Mouse (Mus musculus): ENCODE measurements around the gene Sbds.

Gene Sbds

GRCm38 (mm10) chr5:130255017-130255720, at the start of gene Sbds, which contains the start of gene Tyw1:
Gene Sbds, minus strand, starts transcription at chr5:130255530.
Gene Tyw1, plus strand, starts transcription at chr5:130255619.
- peak; percentile 96 for DNase-seq (ENCODE audit: low spot score)

DNA sequence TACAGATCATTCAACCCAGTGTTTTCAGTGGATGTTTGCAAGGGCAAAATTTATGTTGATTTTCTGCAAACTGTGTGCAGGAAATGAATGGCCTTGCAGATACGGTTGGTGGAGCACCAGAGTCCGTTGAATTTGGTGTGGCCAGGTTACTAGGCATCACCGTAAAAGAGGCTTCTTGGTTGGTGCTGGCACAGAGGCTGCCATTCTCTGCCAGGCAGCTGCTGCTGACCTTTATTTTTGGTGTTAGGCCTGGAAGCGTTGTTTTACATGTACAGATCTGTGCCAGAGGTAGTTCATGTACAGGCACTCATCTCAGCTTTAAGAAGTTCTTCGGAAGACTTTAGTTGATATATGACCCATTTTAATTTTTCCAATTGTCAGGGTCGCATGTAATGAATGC, 48.3 kb upstream of the Sbds start:
- no peak for DNase-seq (ENCODE audit: low spot score)

DNA sequence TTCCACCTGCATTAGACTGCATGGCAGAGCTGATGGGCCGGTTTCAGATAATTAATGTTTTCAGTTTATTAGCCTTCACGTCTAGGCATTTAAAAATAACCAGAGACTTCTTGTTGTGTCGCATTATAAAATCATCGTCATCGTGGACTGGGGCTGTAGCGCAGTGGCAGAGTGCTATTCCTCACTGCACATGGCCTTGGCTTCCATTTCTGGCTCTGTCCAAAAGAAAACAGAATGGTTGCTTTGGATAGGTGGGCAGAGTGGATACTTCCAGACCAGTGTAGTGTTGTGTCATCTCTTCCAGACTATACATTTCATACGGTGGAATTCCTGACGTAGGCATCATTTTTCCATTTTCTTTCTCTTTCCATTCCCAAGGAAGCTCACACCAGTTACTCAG, 44.2 kb upstream of the Sbds start:
- DNase-seq (ENCODE audit: low spot score): no peak

- no peak for DNase-seq (ENCODE audit: low spot score)
Observed at GRCm38 (mm10) chr5:130298831-130299460, 43.6 kb upstream of the Sbds start.

GRCm38 (mm10) chr5:130296071-130296470, 40.7 kb upstream of the Sbds start:
- DNase-seq (ENCODE audit: low spot score): no peak

GRCm38 (mm10) chr5:130294598-130294997, 39.3 kb upstream of the Sbds start:
- no peak for DNase-seq (ENCODE audit: low spot score)

GRCm38 (mm10) chr5:130293941-130294340, 38.6 kb upstream of the Sbds start:
- no peak for DNase-seq (ENCODE audit: low spot score)

DNA sequence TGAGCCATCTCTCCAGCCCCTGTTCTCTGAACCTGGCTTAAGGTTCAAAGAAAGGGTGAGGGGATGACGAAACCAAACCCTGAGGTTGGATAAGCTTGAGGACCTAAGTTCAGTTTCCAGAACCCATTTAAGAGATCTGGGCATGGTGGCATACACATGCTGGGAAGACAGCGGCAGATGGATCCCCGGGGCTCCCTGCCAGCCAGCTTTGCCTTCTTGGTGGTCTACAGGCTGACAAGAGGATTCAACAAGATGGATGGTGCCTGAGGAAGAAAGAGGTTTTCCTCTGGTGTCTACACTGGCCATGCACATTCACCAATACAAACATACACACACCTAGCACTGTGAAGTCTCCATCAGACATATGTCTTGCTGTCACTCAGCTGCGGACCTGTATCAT, 37.6 kb upstream of the Sbds start:
- no peak for DNase-seq (ENCODE audit: low spot score)

- no peak for DNase-seq (ENCODE audit: low spot score)
Observed at GRCm38 (mm10) chr5:130290775-130291174, 35.4 kb upstream of the Sbds start.

DNA sequence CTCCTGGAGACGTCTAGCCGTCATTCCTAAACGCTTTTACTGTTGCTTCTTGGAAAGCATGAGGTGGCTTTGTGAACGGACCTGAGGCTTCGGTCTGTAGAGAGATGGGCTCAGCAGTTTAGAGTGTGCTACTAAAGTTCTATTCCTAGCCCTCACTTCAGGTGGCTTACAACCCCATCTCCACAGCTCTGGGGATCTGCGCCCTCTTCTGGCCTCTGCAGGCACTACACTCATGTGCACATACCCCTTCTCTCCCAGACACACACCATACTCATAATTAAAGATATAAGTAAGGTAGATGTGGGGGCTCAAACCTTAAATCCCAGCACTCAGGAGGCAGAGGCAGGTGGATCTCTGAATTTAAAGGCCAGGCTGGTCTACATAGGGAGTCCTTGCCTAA, 34.9 kb upstream of the Sbds start:
- no peak for DNase-seq (ENCODE audit: low spot score)

DNA sequence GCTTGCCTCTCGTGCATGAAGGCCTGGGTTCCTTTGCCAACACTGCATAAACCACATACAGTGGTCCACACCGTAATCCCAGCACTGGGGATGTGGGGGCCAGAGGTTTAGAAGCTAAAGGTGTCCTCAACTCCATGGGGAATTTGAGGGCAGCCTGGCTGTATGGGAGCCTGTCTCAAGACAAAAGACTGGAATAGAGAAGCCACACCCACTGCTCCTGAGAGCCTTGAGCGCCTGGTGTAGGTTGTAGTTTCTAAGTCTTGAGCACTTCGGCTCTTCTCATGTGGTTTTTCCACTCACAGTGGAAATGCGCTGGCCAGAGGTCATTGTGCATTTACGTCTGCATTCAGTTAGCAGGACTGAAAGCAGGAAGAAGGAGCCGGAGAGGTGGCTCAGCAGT, 32.8 kb upstream of the Sbds start:
- DNase-seq (ENCODE audit: low spot score): no peak

DNA sequence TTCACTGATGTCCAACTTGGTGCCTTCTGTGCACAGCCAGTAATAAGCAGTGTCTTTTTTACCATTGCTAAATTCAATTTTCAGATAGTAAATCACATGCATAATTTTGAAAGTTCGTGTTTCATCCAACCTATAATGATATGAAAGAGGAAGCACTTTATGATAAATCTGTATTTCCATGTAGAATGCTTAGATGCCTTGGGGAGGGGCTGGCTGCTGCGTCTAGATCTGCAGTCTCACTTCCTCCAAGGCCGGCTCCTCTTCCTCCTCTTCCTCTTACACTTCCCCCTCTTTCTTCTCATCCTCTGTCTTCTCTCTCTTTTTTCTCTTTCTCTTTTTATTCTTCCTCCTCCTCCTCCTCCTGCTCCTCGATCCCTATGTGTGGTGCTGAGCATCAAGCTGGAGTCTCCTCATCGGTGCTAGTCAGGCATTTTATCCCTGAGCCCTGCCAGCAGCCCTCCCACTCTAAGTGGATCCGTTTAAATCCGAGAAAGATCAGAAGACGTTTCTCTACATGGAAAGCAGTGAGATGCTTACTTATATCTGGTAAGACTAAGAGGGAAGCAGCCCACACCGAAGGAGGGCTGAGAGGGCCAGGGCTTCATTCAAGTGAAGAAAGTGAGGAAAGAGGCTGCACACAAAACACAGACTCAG, 27.9 kb upstream of the Sbds start:
- DNase-seq (ENCODE audit: low spot score): no peak

- DNase-seq (ENCODE audit: low spot score): no peak
Observed at GRCm38 (mm10) chr5:130278011-130278472, 22.7 kb upstream of the Sbds start.

DNA sequence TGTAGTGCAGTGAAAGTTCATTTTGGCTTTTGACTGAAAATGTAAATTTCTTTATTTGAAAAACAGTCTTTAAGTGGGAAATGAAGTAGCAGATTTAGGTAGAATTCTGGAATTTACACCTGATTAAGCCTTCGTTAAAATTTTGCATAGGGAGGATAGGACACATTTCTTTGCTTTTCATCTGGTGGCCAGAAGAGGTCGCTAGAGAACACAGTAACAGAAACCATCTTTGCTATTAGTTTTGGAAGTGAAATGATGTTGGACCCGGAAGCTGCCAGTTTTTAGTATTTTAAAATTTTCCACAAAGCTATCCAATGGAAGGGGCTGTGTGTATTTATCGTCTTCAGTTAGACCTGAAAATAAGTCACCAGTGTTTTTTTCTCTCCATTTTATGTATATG, 20.2 kb upstream of the Sbds start:
- no peak for DNase-seq (ENCODE audit: low spot score)

DNA sequence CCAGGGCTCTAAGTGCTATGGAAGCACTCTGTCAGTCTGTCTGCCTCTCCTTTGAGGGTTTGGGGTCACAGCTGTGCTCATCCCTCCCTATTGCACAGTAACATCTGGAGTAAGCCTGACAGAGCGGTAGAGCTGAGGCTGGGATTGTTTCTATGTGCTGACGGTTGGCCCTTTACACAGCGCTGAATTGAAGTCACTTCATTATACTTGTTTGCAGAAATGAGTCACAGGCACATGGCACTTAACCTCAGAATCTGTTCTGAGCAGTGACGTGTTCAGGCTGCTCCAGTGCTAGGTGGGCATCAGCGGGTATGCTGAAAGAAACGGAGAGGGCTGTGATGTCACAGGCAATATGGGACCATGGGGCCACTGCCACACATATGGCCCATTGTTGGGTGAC, 17.7 kb upstream of the Sbds start:
- no peak for DNase-seq (ENCODE audit: low spot score)

GRCm38 (mm10) chr5:130272344-130272743, 17.0 kb upstream of the Sbds start:
- no peak for DNase-seq (ENCODE audit: low spot score)

GRCm38 (mm10) chr5:130268976-130269375, 13.6 kb upstream of the Sbds start:
- no peak for DNase-seq (ENCODE audit: low spot score)

DNA sequence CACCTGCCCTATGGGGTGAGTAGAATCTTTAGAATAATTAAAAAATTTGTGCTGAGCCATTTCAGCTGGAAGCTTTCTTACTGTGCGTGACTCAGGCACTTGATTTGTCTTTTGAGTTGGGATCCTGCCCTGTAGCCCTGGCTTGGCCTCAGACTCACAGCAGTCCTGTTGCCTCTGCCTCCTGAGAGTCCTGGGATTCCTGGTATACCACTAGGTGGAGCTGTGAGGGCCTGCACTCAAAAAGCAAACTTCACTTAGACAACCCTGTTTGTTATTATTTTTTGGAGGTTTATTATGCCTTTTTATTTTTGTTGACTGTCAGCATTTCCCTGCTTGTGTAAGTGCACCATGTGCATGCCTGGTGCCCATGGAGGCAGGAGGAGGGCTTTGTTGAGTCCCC, 12.0 kb upstream of the Sbds start:
- DNase-seq (ENCODE audit: low spot score): no peak

GRCm38 (mm10) chr5:130266651-130267050, 11.3 kb upstream of the Sbds start:
- DNase-seq (ENCODE audit: low spot score): peak; percentile 65

GRCm38 (mm10) chr5:130264433-130265005, 9.2 kb upstream of the Sbds start:
- no peak for DNase-seq (ENCODE audit: low spot score)

DNA sequence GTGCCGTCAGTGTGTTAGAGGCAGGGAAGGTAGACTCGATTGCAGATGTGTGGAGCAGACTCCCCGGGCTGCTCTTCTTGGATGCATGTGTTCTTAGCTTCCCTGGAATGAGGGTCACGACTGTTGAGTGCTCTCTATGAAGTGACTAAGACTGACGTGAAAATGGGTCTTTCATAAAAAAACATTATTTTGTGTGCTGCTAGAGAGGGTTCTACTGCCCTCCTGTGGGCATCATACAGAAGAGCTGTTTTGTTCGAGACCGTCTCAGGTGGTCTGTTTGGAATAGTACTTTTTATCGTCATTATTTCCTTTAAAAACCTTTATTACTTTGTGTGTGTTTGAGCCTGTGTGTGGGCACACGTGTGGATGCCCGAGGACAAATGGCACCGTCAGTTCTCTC, 8.1 kb upstream of the Sbds start:
- DNase-seq (ENCODE audit: low spot score): no peak

GRCm38 (mm10) chr5:130257303-130257702, 2.0 kb upstream of the Sbds start:
- DNase-seq (ENCODE audit: low spot score): no peak

All from testis, postnatal 10 days (tissue).